Mouse (Mus musculus) myocyte (in vitro differentiated cells): ENCODE data around the gene Cbx3. TPM values are rescaled to one million over a fixed set of nuclear protein-coding genes. Genes with fewer than 3 reads are reported as not detected.

Source experiments
- H3K27me3 ChIP-seq: one replicate; pipeline ENCODE4 v1.6.1; 2011; ENCODE audit not compliant: control insufficient read depth, insufficient read depth, insufficient read length
- H3K36me3 ChIP-seq: one replicate; pipeline ENCODE4 v1.6.1; 2011; ENCODE audit not compliant: control insufficient read depth, insufficient read depth
- H3K4me2 ChIP-seq: one replicate; pipeline ENCODE4 v1.6.1; 2011; ENCODE audit warnings: low read depth, control low read depth
- H3K4me3 ChIP-seq: one replicate; pipeline ENCODE4 v1.5.1; 2011; ENCODE audit warnings: mild to moderate bottlenecking, control low read depth, moderate library complexity
- H3K79me2 ChIP-seq: one replicate; pipeline ENCODE4 v1.6.1; 2011; ENCODE audit not compliant: control insufficient read depth, insufficient read depth
- H3ac ChIP-seq: one replicate; pipeline ENCODE4 v1.6.1; 2011; ENCODE audit not compliant: control insufficient read depth, insufficient read length
- CEBPB ChIP-seq: IDR thresholded peaks from 2 replicates; pipeline ENCODE4 v1.6.1; 2011; ENCODE audit warnings: mild to moderate bottlenecking, moderate library complexity; ENCODE audit not compliant: poor library complexity, insufficient read depth, severe bottlenecking
- E2F4 ChIP-seq: IDR thresholded peaks from one replicate; pipeline ENCODE4 v1.6.1; 2011; ENCODE audit warnings: mild to moderate bottlenecking, control low read depth, moderate library complexity; ENCODE audit not compliant: insufficient read depth
- MAX ChIP-seq: IDR thresholded peaks from one replicate; pipeline ENCODE4 v1.6.1; 2011; ENCODE audit warnings: low read depth, mild to moderate bottlenecking, control low read depth
- MYOD1 ChIP-seq, 3 experiments: IDR thresholded peaks; one replicate each; pipeline ENCODE4 v1.6.1; 2011; ENCODE audit warnings: control low read depth in 2 of 3, low read depth in 2 of 3, mild to moderate bottlenecking in 2 of 3, moderate library complexity in 1 of 3; ENCODE audit not compliant: insufficient read length in 2 of 3, control insufficient read depth in 1 of 3
- MYOG ChIP-seq, 3 experiments: IDR thresholded peaks; one replicate each; pipeline ENCODE4 v1.6.1; 2011; ENCODE audit warnings: control low read depth in 2 of 3, low read depth in 2 of 3, mild to moderate bottlenecking in 2 of 3; ENCODE audit not compliant: insufficient read length in 2 of 3, control insufficient read depth in 1 of 3, insufficient read depth in 1 of 3
- POLR2A ChIP-seq: IDR thresholded peaks from one replicate; pipeline ENCODE4 v1.6.1; 2011; ENCODE audit warnings: low read depth, mild to moderate bottlenecking, control low read depth, moderate library complexity; ENCODE audit not compliant: insufficient read length
- POLR2AphosphoS2 ChIP-seq: IDR thresholded peaks from one replicate; pipeline ENCODE4 v1.6.1; 2011; ENCODE audit warnings: low read depth, control low read depth; ENCODE audit not compliant: insufficient read length
- REST ChIP-seq: IDR thresholded peaks from one replicate; pipeline ENCODE4 v1.6.1; 2011; ENCODE audit warnings: mild to moderate bottlenecking, control low read depth, moderate library complexity; ENCODE audit not compliant: insufficient read depth, insufficient read length
- SRF ChIP-seq: IDR thresholded peaks from one replicate; pipeline ENCODE4 v1.6.1; 2011; ENCODE audit warnings: low read depth; ENCODE audit not compliant: control insufficient read depth, insufficient read length
- TCF12 ChIP-seq: IDR thresholded peaks from one replicate; pipeline ENCODE4 v1.6.1; 2011; ENCODE audit warnings: mild to moderate bottlenecking, control low read depth; ENCODE audit not compliant: poor library complexity, insufficient read depth, severe bottlenecking
- TCF3 ChIP-seq: IDR thresholded peaks from one replicate; pipeline ENCODE4 v1.6.1; 2011; ENCODE audit warnings: low read depth, control low read depth; ENCODE audit not compliant: insufficient read length
- USF1 ChIP-seq: IDR thresholded peaks from one replicate; pipeline ENCODE4 v1.6.1; 2011; ENCODE audit warnings: low read depth, mild to moderate bottlenecking, control low read depth, moderate library complexity
- polyA plus RNA-seq: library from polyadenylated mRNA; unstranded; fragments of >200 nt; fragmentation: generic; extraction: Trizol; gene quantifications from one replicate; pipeline ENCODE4 v1.2.1, GENCODE M21; 2012; ENCODE audit warnings: missing spikeins

The Cbx3 gene
- polyA plus RNA-seq, 1 experiment: 35.6 TPM

DNA sequence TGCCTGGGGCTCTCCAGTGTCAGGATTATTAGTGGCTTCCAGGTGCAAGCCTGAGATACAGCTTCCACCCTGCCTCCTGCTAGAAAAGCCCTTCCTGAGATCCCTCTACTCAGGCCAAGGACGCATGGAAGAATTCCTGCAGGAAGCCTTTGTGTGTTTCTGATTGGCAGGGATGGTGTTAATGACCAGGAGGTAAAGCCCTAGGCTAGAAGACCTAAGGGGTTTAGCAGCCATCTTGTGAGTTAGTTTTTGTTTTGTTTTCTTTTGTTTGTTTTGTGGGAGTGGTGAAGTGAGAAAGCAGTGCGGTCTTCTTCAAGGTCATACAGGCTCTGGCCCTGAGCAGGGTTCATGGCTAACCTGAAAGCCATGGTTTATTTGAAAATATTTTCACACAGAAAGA is 37.4 kb downstream of the Cbx3 start:
- TF ChIP-seq USF1: no peak
- no peak for TF ChIP-seq TCF12
- no peak for TF ChIP-seq POLR2A
- TF ChIP-seq REST: no peak
- no peak for TF ChIP-seq POLR2AphosphoS2
- TF ChIP-seq E2F4: no peak
- no peak for TF ChIP-seq CEBPB
- TF ChIP-seq SRF: no peak
- H3K27me3 ChIP-seq: no peaks in the 10 kb centered on the region

DNA sequence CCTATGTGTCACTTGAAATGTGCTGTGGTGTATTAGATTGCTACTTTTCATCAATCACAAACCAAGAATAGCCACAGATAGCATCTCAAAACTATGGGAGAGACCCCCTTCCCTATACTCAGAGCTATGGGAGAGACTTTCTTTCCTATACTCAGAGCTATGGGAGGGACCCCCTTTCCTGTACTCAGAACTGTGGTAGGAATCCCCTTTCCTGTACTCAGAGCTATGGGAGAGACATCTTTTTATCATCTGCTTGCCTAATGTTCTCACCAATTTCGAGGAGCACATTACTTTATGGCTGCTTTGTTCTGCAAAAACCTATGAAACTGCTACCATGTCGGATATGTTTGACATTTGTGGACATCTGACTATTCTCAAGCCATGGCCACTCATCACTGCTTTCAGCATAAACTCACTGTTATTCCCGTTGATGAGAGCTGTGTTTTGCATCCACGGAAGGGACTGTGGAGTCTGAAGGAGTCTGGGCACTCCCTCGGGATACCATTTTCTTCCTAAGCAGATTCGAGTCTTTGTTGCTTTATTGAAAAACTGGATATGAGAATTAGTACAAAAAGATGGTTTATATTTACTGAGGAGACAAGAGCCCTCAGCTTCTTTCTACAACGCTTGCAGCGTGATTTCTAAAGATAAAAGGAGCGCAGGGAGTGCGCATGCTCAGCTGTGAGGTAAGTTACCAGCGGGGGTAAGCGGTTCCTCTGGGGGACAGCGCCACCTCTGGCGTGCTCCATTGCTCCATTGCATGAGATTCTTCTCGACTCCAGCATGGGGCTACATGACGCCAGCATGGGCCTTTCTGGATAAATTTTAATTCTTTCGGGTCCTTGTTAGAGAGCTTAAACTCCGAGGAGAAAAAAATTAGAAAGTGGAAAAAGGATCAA is 38.8 kb downstream of the Cbx3 start:
- H3K4me3 ChIP-seq: no peak overlapping the region
- TF ChIP-seq USF1: no peak
- TF ChIP-seq POLR2A: no peak
- TF ChIP-seq E2F4: no peak
- no peak for TF ChIP-seq POLR2AphosphoS2
- no peak for TF ChIP-seq REST
- no peak for TF ChIP-seq TCF12
- TF ChIP-seq MAX: no peak
- TF ChIP-seq MYOD1 (IDR thresholded peaks at IDR 0.05; ENCODE audit: control insufficient read depth in 1 of 3, insufficient read length in 2 of 3, low read depth in 2 of 3): no peak
- TF ChIP-seq CEBPB: no peak
- TF ChIP-seq SRF: no peak
- no peak for TF ChIP-seq TCF3
- no peak for TF ChIP-seq MYOG (IDR thresholded peaks at IDR 0.05; ENCODE audit: control insufficient read depth in 1 of 3, insufficient read depth in 1 of 3, insufficient read length in 2 of 3, low read depth in 2 of 3)

More for the DNA sequence above, 37.4 kb downstream of the Cbx3 start:
- Histone ChIP-seq H3ac (no peak overlapping the region), H3K4me3 (no peak overlapping the region), H3K36me3 (no peaks in the 10 kb centered on the region), H3K4me2 (no peak overlapping the region), H3K79me2 (no peaks in the 10 kb centered on the region)

DNA sequence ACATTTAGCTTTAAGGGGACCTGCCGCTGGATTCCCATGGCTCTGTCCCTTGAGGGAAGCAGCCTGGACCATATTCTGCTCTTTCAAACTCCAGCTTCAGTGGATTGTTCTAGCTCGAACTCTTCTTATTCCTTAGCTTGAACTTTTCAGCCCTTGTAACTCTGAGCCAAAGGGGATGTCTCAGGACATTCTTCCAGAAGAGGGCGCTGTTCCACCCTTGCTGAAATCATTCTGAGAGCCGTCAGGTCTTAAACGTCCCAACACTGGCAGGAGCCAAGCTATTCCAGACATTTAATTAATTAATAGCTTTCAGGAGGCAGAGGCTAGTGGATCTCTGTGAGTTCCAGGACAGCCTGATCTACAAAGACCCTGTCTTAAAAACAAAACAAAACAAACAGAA is 39.9 kb downstream of the Cbx3 start:
- Histone ChIP-seq H3K4me3 (no peak overlapping the region), H3K36me3 (no peaks in the 10 kb centered on the region), H3ac (no peak overlapping the region), H3K79me2 (no peaks in the 10 kb centered on the region), H3K4me2 (no peak overlapping the region), H3K27me3 (no peaks in the 10 kb centered on the region)
- TF ChIP-seq CEBPB: no peak
- no peak for TF ChIP-seq SRF
- no peak for TF ChIP-seq MYOG (IDR thresholded peaks at IDR 0.05; ENCODE audit: control insufficient read depth in 1 of 3, insufficient read depth in 1 of 3, insufficient read length in 2 of 3, low read depth in 2 of 3)
- TF ChIP-seq MAX: no peak
- TF ChIP-seq USF1: no peak
- no peak for TF ChIP-seq E2F4
- no peak for TF ChIP-seq TCF12
- TF ChIP-seq POLR2AphosphoS2: no peak

More for the DNA sequence above, 38.8 kb downstream of the Cbx3 start:
- no peaks in the 10 kb centered on the region for H3K36me3 ChIP-seq
- no peak overlapping the region for H3ac ChIP-seq
- H3K79me2 ChIP-seq: no peaks in the 10 kb centered on the region
- H3K27me3 ChIP-seq: no peaks in the 10 kb centered on the region
- H3K4me2 ChIP-seq: no peak overlapping the region

DNA sequence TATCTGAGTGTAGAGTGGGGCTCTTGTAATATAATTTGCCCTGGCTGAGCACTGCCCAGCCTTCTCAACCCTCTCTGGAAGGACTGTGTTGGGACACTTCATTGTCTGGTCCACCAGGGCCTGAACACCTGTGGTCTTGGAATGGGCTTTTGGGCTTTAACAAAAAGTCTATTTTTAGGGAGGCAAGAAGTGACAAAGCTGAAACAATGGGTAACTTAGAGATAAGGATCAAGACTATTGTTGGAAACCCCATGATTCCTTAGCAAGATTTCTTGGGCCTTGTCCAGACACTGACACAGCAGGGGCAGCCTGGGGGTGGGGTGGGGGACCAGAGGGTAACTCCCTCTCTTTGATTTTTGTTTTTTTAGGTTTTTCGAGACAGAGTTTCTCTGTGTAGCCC is 40.8 kb downstream of the Cbx3 start:
- Histone ChIP-seq H3K36me3 (no peaks in the 10 kb centered on the region), H3K79me2 (no peaks in the 10 kb centered on the region), H3K27me3 (no peaks in the 10 kb centered on the region), H3K4me3 (no peak overlapping the region), H3K4me2 (no peak overlapping the region), H3ac (no peak overlapping the region)
- TF ChIP-seq REST (no peak), CEBPB (no peak), POLR2AphosphoS2 (no peak), MAX (no peak), USF1 (no peak), TCF12 (no peak), E2F4 (no peak)

DNA sequence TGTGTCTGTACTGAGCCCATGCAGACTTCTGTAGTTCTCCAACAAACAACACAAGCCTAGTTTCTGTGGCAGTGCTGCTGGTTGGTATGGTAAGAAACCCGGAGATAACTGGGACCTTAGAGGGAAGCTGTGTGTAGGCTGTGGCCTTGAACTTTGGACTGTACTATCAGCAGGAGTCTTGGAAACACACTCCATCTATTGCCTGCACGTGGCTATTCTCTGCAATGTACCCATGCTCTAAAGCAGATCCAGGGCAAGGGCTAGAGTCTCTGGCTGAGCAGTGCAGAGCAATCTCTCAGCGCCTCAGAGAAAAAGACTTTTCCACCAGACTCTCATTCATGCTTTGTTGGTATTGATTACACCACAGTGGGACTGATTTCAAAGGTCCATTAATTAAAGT is 43.6 kb downstream of the Cbx3 start:
- Histone ChIP-seq H3K27me3 (no peaks in the 10 kb centered on the region), H3K4me3 (no peak overlapping the region), H3K36me3 (no peaks in the 10 kb centered on the region), H3K79me2 (no peaks in the 10 kb centered on the region), H3K4me2 (no peak overlapping the region), H3ac (no peak overlapping the region)
- TF ChIP-seq MYOD1 (IDR thresholded peaks at IDR 0.05; ENCODE audit: control insufficient read depth in 1 of 3, insufficient read length in 2 of 3, low read depth in 2 of 3) (no peak), POLR2A (no peak), SRF (no peak), TCF12 (no peak)
